Mouse (Mus musculus) cortical plate, adult 2 months (tissue): ENCODE measurements around the gene Smndc1.
A peak's percentile ranks its signal among the peaks of the same experiment; 100 is the strongest.

Experiments used
- CTCF ChIP-seq: fragments of 200-500 bp; IDR thresholded peaks from 2 replicates; pipeline ENCODE4 v1.5.1; 2011; ENCODE audit warnings: mild to moderate bottlenecking, control low read depth, low read length; ENCODE audit not compliant: insufficient read depth; ENCODE audit errors: extremely low read depth
- POLR2A ChIP-seq: fragments of 200-500 bp; IDR thresholded peaks from 2 replicates; pipeline ENCODE4 v1.6.1; 2011; ENCODE audit warnings: mild to moderate bottlenecking, low read length, control low read depth; ENCODE audit not compliant: insufficient read depth; ENCODE audit errors: extremely low read depth

DNA sequence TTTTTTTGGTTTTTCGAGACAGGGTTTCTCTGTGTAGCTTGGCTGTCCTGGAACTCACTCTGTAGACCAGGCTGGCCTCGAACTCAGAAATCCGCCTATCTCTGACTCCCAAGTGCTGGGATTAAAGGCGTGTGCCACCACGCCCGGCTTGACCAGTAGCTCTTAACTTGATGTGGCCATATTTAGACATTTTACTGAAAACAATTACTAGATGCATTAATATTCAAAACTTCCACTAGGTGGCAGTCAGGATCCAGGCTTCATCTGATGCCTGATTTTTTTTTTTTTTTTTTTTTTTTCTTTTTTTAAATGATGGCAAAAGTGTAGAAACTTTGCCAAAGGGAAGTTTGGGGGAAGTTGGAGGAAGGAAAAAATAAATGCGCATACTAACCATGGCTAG is 4.2 kb upstream of the Smndc1 start:
- TF ChIP-seq POLR2A (no peak), CTCF (peak; percentile 15; the same call in 1 of the 2 replicates)
